Mouse (Mus musculus): ENCODE data around the gene Clasrp.

Gene Clasrp

DNA sequence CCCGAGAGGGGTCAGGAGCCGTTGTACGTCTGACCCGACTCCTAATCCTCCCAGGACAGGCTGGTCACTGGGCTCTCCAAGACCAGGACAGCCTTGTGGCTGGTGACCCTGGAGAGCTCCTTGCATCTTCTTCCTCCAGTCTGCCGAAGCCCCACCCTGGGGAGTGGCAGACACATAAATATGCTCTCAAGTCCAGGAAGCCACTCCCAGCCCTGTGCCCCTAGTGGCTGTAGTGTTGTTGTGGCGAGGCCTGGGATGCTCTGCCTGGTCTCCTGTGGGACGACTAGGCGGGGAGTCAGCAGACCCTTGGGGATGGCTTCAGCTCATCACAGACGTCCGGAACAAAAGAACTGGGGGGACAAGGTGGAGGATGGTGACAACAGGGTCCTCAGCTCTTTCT is 73.2 kb downstream of the Clasrp start:
- no peak for DNase-seq (ENCODE audit: low read depth, low spot score)
